Mouse (Mus musculus) embryo, embryonic 10.5 days (tissue): ENCODE results near the gene Krt1.

Source experiments
- DNase-seq: peaks from one replicate; pipeline ENCODE4 v3.0.0-alpha.2; 2015; ENCODE audit warnings: low spot score

The Krt1 gene

GRCm38 (mm10) chr15:101803052-101803822, 47.4 kb downstream of the Krt1 start:
- DNase-seq: no peak

- DNase-seq: no peak
Observed at GRCm38 (mm10) chr15:101802296-101802835, 48.2 kb downstream of the Krt1 start, which contains the start of gene Krt73. Gene Krt73 (minus strand): TSS chr15:101802346.
